Comparison of ENCODE assay signal across 9 mouse cellular contexts in genomic region chr6:133959902-133960634, GRCm38 (mm10).
A peak's percentile ranks its signal among the peaks of the same experiment; 100 is the strongest.
DNase-seq lines count a peak whose midpoint lies in the region; ATAC-seq and TF ChIP-seq lines count a peak whose summit lies in the region.
"Had no signal": no experiment of that assay in that cellular context is flagged by ENCODE, and none has a peak within 500 bp of the region (broad histone marks: within the 10 kb centered on the region; RNA-seq: fewer than 3 reads in every experiment).

No protein-coding gene starts in this region.

- no peak for DNase-seq in hindbrain, postnatal 0 days (ENCODE audit: low spot score)
- DNase-seq in NIH3T3 (ENCODE audit: low read depth), result peak; percentile 34
- peak; percentile 24 for DNase-seq in adrenal gland, postnatal 14 days
- no peak for DNase-seq in midbrain, postnatal 0 days (ENCODE audit: low spot score)
- no peak for DNase-seq in kidney, adult 11 months
- no peak for DNase-seq in layer of hippocampus, postnatal 25 days (ENCODE audit: extremely low spot score in 1 of 2, low spot score in 1 of 2)

- no peak overlapping the region for H3K4me2 ChIP-seq in hindbrain, postnatal 0 days (ENCODE audit: low read depth, low read length)
- H3K4me2 ChIP-seq in hindbrain, embryonic 16.5 days (ENCODE audit: low read length), result no peak overlapping the region
- H3K4me2 ChIP-seq in midbrain, postnatal 0 days (ENCODE audit: low read depth, low read length, poor library complexity, severe bottlenecking), result no peak overlapping the region
- H3K4me2 ChIP-seq: heart, embryonic 11.5 days had no signal

- H3K9ac ChIP-seq in hindbrain, postnatal 0 days (replicated peaks; ENCODE audit: low read length), result no peak overlapping the region
- H3K9ac ChIP-seq in hindbrain, embryonic 16.5 days (ENCODE audit: low read depth, low read length), result no peak overlapping the region
- H3K9ac ChIP-seq in midbrain, postnatal 0 days (replicated peaks; ENCODE audit: low read length, poor library complexity, severe bottlenecking), result no peak overlapping the region

- no peaks in the 10 kb centered on the region for H3K36me3 ChIP-seq in hindbrain, postnatal 0 days (ENCODE audit: insufficient read depth, low read length)
- no peaks in the 10 kb centered on the region for H3K36me3 ChIP-seq in hindbrain, embryonic 16.5 days (ENCODE audit: control insufficient read depth, insufficient read depth, low read length)
- no peaks in the 10 kb centered on the region for H3K36me3 ChIP-seq in midbrain, postnatal 0 days (ENCODE audit: insufficient read depth, low read length)

- ATAC-seq in hindbrain, postnatal 0 days, result peak; percentile 45
- ATAC-seq in hindbrain, embryonic 16.5 days, result no peak
- ATAC-seq in midbrain, postnatal 0 days (ENCODE audit: low FRiP score), result 0 out of 2 replicates have a peak, but pooled peaks have one; percentile 13

- H3K9me3 ChIP-seq in hindbrain, postnatal 0 days (ENCODE audit: low read length), result no peaks in the 10 kb centered on the region
- no peaks in the 10 kb centered on the region for H3K9me3 ChIP-seq in hindbrain, embryonic 16.5 days (ENCODE audit: control insufficient read depth, low read length)
- H3K9me3 ChIP-seq in midbrain, postnatal 0 days (ENCODE audit: low read length), result no peaks in the 10 kb centered on the region

- no peaks in the 10 kb centered on the region for H3K27me3 ChIP-seq in hindbrain, postnatal 0 days (ENCODE audit: insufficient read depth, low read length)
- H3K27me3 ChIP-seq in hindbrain, embryonic 16.5 days (replicated peaks; ENCODE audit: control insufficient read depth, insufficient read depth, low read length), result no peaks in the 10 kb centered on the region
- H3K27me3 ChIP-seq in midbrain, postnatal 0 days (ENCODE audit: insufficient read depth, low read length), result no peaks in the 10 kb centered on the region

- 83% methylated on average over 11 of the region's 11 CpGs for WGBS in hindbrain, postnatal 0 days
- 84% methylated on average over 11 of the region's 11 CpGs for WGBS in hindbrain, embryonic 16.5 days
- WGBS in midbrain, postnatal 0 days, result 79% methylated on average over 11 of the region's 11 CpGs

- no peaks in the 10 kb centered on the region for H3K4me1 ChIP-seq in hindbrain, postnatal 0 days (ENCODE audit: insufficient read depth, low read length)
- H3K4me1 ChIP-seq in hindbrain, embryonic 16.5 days (ENCODE audit: control insufficient read depth, insufficient read depth, low read depth, low read length), result no peaks in the 10 kb centered on the region
- H3K4me1 ChIP-seq in midbrain, postnatal 0 days (ENCODE audit: insufficient read depth, low read length), result no peaks in the 10 kb centered on the region

- no peak overlapping the region for H3K4me3 ChIP-seq in hindbrain, postnatal 0 days (ENCODE audit: low read length)
- H3K4me3 ChIP-seq in hindbrain, embryonic 16.5 days (ENCODE audit: low read length), result no peak overlapping the region
- H3K4me3 ChIP-seq in midbrain, postnatal 0 days (ENCODE audit: low read depth, low read length), result no peak overlapping the region

- no peak overlapping the region for H3K27ac ChIP-seq in hindbrain, postnatal 0 days
- no peak overlapping the region for H3K27ac ChIP-seq in hindbrain, embryonic 16.5 days (ENCODE audit: low read depth, low read length)
- no peak overlapping the region for H3K27ac ChIP-seq in midbrain, postnatal 0 days (ENCODE audit: low read depth, low read length)
- H3K27ac ChIP-seq: macrophage had no signal

- no peak for TF ChIP-seq CTCF in hindbrain, postnatal 0 days (IDR thresholded peaks at IDR 0.05; ENCODE audit: low read depth)
- TF ChIP-seq CTCF in midbrain, postnatal 0 days (IDR thresholded peaks at IDR 0.05), result no peak

Comparison
In these comparisons a context has a peak if more than half of its experiments do, and no peak if none do; other contexts are left out.
1. DNase-seq: peak in NIH3T3 (single experiment) and adrenal gland, postnatal 14 days (single experiment); none in hindbrain, postnatal 0 days (single experiment), midbrain, postnatal 0 days (single experiment), kidney, adult 11 months (single experiment) and layer of hippocampus, postnatal 25 days (0 of 2).